Mouse (Mus musculus) T-helper 1 cell (primary cell): Measurements from ENCODE around the gene Bdkrb2.

Source experiments
- in situ Hi-C: fragments of 300-600 bp; cut with MboI, MseI; formaldehyde crosslinking; loops from one replicate; pipeline ENCODE4 v1.15.1; 2025; ENCODE audit warnings: high pct_unique_total_duplicates

Bdkrb2 gene

GRCm38 (mm10) chr12:105584851-105585250 lies 21.8 kb downstream of the Bdkrb2 start:
- in situ Hi-C loops = loop anchor here (5.0 kb wide), 1 partner anchor 88 kb away; no protein-coding TSS in a partner anchor

- in situ Hi-C loops = no loop called here
These were observed 24.5 kb downstream of the Bdkrb2 start for GRCm38 (mm10) chr12:105587526-105587925.

- in situ Hi-C loops = no loop called here
These were observed 27.8 kb downstream of the Bdkrb2 start for GRCm38 (mm10) chr12:105590786-105591185.

GRCm38 (mm10) chr12:105592361-105592761 lies 29.3 kb downstream of the Bdkrb2 start:
- in situ Hi-C loops = no loop called here

GRCm38 (mm10) chr12:105593471-105593870 lies 30.4 kb downstream of the Bdkrb2 start:
- in situ Hi-C loops = no loop called here

GRCm38 (mm10) chr12:105597135-105597534 lies 34.1 kb downstream of the Bdkrb2 start:
- in situ Hi-C loops = no loop called here

GRCm38 (mm10) chr12:105598503-105598902 lies 35.5 kb downstream of the Bdkrb2 start:
- in situ Hi-C loops = no loop called here

- in situ Hi-C loops = no loop called here
These were observed 36.1 kb downstream of the Bdkrb2 start for GRCm38 (mm10) chr12:105599098-105599497.

- in situ Hi-C loops = no loop called here
These were observed 38.6 kb downstream of the Bdkrb2 start for GRCm38 (mm10) chr12:105601586-105601985.

GRCm38 (mm10) chr12:105602581-105603210 lies 39.7 kb downstream of the Bdkrb2 start, which contains the start of gene Bdkrb1:
Gene Bdkrb1 (plus strand): TSS chr12:105603085.
- in situ Hi-C loops = no loop called here

GRCm38 (mm10) chr12:105603904-105604303 lies 40.9 kb downstream of the Bdkrb2 start:
- in situ Hi-C loops = no loop called here

- in situ Hi-C loops = no loop called here
These were observed 42.2 kb downstream of the Bdkrb2 start for GRCm38 (mm10) chr12:105605212-105605611.

GRCm38 (mm10) chr12:105606881-105607280 lies 43.9 kb downstream of the Bdkrb2 start:
- in situ Hi-C loops = no loop called here

- in situ Hi-C loops = no loop called here
These were observed 48.0 kb downstream of the Bdkrb2 start for GRCm38 (mm10) chr12:105611045-105611444.

- in situ Hi-C loops = no loop called here
These were observed 48.7 kb downstream of the Bdkrb2 start for GRCm38 (mm10) chr12:105611748-105612147.

- in situ Hi-C loops = no loop called here
These were observed 50.5 kb downstream of the Bdkrb2 start for GRCm38 (mm10) chr12:105613559-105613958.

GRCm38 (mm10) chr12:105622048-105622447 lies 59.0 kb downstream of the Bdkrb2 start:
- in situ Hi-C loops = no loop called here

GRCm38 (mm10) chr12:105622981-105623539 lies 60.0 kb downstream of the Bdkrb2 start:
- in situ Hi-C loops = no loop called here

- in situ Hi-C loops = loop anchor here (25.0 kb wide), 1 partner anchor 913 kb away; no protein-coding TSS in a partner anchor
These were observed 62.8 kb downstream of the Bdkrb2 start for GRCm38 (mm10) chr12:105625798-105626197.

- in situ Hi-C loops = loop anchor here (25.0 kb wide), 1 partner anchor 922 kb away; no protein-coding TSS in a partner anchor
These were observed 71.5 kb downstream of the Bdkrb2 start for GRCm38 (mm10) chr12:105634374-105635067.

GRCm38 (mm10) chr12:105636551-105636950 lies 73.5 kb downstream of the Bdkrb2 start:
- in situ Hi-C loops = loop anchor here (25.0 kb wide), 1 partner anchor 924 kb away; no protein-coding TSS in a partner anchor

GRCm38 (mm10) chr12:105637554-105637953 lies 74.5 kb downstream of the Bdkrb2 start:
- in situ Hi-C loops = loop anchor here (25.0 kb wide), 1 partner anchor 925 kb away; no protein-coding TSS in a partner anchor
